Mouse (Mus musculus): Measurements from ENCODE around the gene 2210418O10Rik. TPM values are rescaled to one million over a fixed set of nuclear protein-coding genes. Genes with fewer than 3 reads are reported as not detected.
"Not testable (repeated sequence)": the region's sequence is repeated elsewhere in the genome, so short reads cannot be mapped to it uniquely, and the experiment has no call there.

2210418O10Rik gene
- total RNA-seq (2021) = 1 to 10 TPM; 6.4 to 9.5 TPM
- long read RNA-seq, experiment 1, partial matches to known transcripts = 0 of 3 reads
- long read RNA-seq, experiment 1, other reads (novel, unspliced or antisense) = 2 of 3 reads
- long read RNA-seq, experiment 2 = 0 reads

- not testable (repeated sequence) for DNase-seq
Observed at GRCm38 (mm10) chr2:176226269-176226668, at the start of gene 2210418O10Rik. Gene 2210418O10Rik (plus strand): TSS chr2:176226569.

- DNase-seq = not testable (repeated sequence)
Observed at GRCm38 (mm10) chr2:176248519-176248918, 22.1 kb downstream of the 2210418O10Rik start.

Other genes with a start within 250 kb of the 2210418O10Rik start
- 10 to 100 TPM; 10.9 to 17.6 TPM for gene Gm2004, start 76.7 kb upstream of the 2210418O10Rik start, total RNA-seq (2021)
- not detected for gene Gm11009, start 92.9 kb downstream of the 2210418O10Rik start, total RNA-seq (2021)
- gene Gm14435, start 197.0 kb downstream of the 2210418O10Rik start, total RNA-seq (2021) = 10 to 100 TPM; 12.7 to 12.9 TPM

All from adrenal gland, postnatal 36 days (tissue).